Comparison of ENCODE assay signal across 8 mouse cellular contexts in the genomic region with DNA sequence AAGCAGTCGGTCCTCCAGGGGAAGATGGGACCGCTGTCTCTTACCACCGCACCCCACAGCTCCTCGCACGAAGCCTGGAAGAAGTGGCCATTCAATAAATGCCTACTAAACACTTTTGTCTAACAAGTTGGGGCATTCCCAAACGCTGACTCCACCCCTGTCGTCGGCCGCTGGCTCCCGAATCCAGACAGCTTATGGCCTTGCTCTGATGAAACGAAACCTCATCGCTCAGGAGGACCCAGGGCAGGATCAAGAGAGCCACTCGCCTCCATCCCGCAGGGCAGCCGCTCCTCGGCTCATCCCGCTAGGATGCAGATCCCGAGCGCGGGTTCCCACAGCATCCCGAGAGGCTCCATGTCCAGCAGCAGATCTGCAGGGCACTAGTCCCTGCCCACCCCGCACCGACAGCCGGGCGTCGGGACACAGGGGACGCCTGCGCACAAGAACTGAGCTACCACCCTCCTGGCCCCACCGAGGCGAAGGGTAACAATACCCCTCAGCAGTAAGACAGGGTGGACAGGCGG. TPM values are rescaled to one million over a fixed set of nuclear protein-coding genes. Genes with fewer than 3 reads are reported as not detected.
DNase-seq lines count a peak whose midpoint lies in the region; ATAC-seq and TF ChIP-seq lines count a peak whose summit lies in the region.

No protein-coding gene starts in this region.

- H3K27ac ChIP-seq in kidney, embryonic 14.5 days (ENCODE audit: low read depth, low read length) = peak overlapping the region; percentile 90
- peak overlapping the region; percentile 96 for H3K27ac ChIP-seq in hindbrain, embryonic 10.5 days
- peak overlapping the region; percentile 88 for H3K27ac ChIP-seq in liver, embryonic 14.5 days
- peak overlapping the region; percentile 93 for H3K27ac ChIP-seq in neural tube, embryonic 14.5 days (ENCODE audit: low read depth, low read length)

- peak overlapping the region; percentile 69 for H3K4me3 ChIP-seq in kidney, embryonic 14.5 days (ENCODE audit: low read length)
- H3K4me3 ChIP-seq in hindbrain, embryonic 10.5 days = peak overlapping the region; percentile 82
- H3K4me3 ChIP-seq in liver, embryonic 14.5 days (ENCODE audit: insufficient read depth in 1 of 2, low read depth in 2 of 2, low read length in 2 of 2) = peak overlapping the region; percentile 81 to 83
- H3K4me3 ChIP-seq in neural tube, embryonic 14.5 days (ENCODE audit: low read depth, low read length) = peak overlapping the region; percentile 80

- ATAC-seq in kidney, embryonic 14.5 days (ENCODE audit: low FRiP score, low TSS enrichment) = peak; percentile 86
- ATAC-seq in liver, embryonic 14.5 days (ENCODE audit: insufficient read depth) = peak; percentile 1; the same call in 1 of the 2 replicates
- peak; percentile 79 for ATAC-seq in neural tube, embryonic 14.5 days (ENCODE audit: low read depth)

- TF ChIP-seq CTCF in liver, embryonic 14.5 days (IDR thresholded peaks at IDR 0.05; ENCODE audit: low read depth) = no peak

- H3K4me1 ChIP-seq in kidney, embryonic 14.5 days (ENCODE audit: control insufficient read depth, insufficient read depth, low read length) = peaks cover 21% of the 10 kb centered on the region
- H3K4me1 ChIP-seq in hindbrain, embryonic 10.5 days (replicated peaks) = peaks cover 26% of the 10 kb centered on the region
- H3K4me1 ChIP-seq in liver, embryonic 14.5 days (replicated peaks; ENCODE audit: control insufficient read depth in 2 of 2, insufficient read depth in 2 of 2, low read length in 1 of 2) = peaks cover 18 to 19% of the 10 kb centered on the region in 2 experiments
- peaks cover 21% of the 10 kb centered on the region for H3K4me1 ChIP-seq in neural tube, embryonic 14.5 days (ENCODE audit: control insufficient read depth, insufficient read depth, low read length)

- no peak for DNase-seq in kidney, adult 11 months
- DNase-seq in adrenal gland, adult (ENCODE audit: inconsistent age in 2 of 2, low spot score in 1 of 2) = peak; percentile 83 to 95
- DNase-seq in fat pad, adult 2 months (ENCODE audit: extremely low read depth, low read depth, low spot score) = peak; percentile 18
- no peak for DNase-seq in hindbrain, embryonic 10.5 days (ENCODE audit: low spot score)
- DNase-seq in liver, embryonic 14.5 days (ENCODE audit: low read depth in 3 of 3, low spot score in 3 of 3) = peak in 2 of 3 experiments; percentile 59 to 74
- DNase-seq in left cerebral cortex, postnatal 36 days (ENCODE audit: low spot score in 2 of 2) = no peak

- peak overlapping the region; percentile 76 for H3K9ac ChIP-seq in kidney, embryonic 14.5 days (ENCODE audit: low read depth, low read length)
- peak overlapping the region; percentile 84 for H3K9ac ChIP-seq in liver, embryonic 14.5 days (replicated peaks)
- peak overlapping the region; percentile 84 for H3K9ac ChIP-seq in neural tube, embryonic 14.5 days (replicated peaks; ENCODE audit: low read depth, low read length)

- no peak for TF ChIP-seq EP300 in liver, embryonic 14.5 days (IDR thresholded peaks at IDR 0.05; ENCODE audit: low read depth)

- no peaks in the 10 kb centered on the region for H3K36me3 ChIP-seq in kidney, embryonic 14.5 days (ENCODE audit: control insufficient read depth, insufficient read depth, low read length)
- H3K36me3 ChIP-seq in hindbrain, embryonic 10.5 days = peaks cover 3% of the 10 kb centered on the region; the same call in 1 of the 2 replicates
- H3K36me3 ChIP-seq in liver, embryonic 14.5 days (replicated peaks; ENCODE audit: control insufficient read depth, insufficient read depth, low read depth) = no peaks in the 10 kb centered on the region
- H3K36me3 ChIP-seq in neural tube, embryonic 14.5 days (ENCODE audit: control insufficient read depth, insufficient read depth, low read length) = no peaks in the 10 kb centered on the region

- under 1% methylated on average over 31 of the region's 31 CpGs for WGBS in kidney, embryonic 14.5 days
- under 1% methylated on average over 31 of the region's 31 CpGs for WGBS in hindbrain, embryonic 10.5 days
- under 1% methylated on average over 31 of the region's 31 CpGs for WGBS in liver, embryonic 14.5 days (ENCODE audit: insufficient replicate concordance)
- WGBS in neural tube, embryonic 14.5 days = 0% methylated on average over 31 of the region's 31 CpGs

- H3K4me2 ChIP-seq in kidney, embryonic 14.5 days (replicated peaks; ENCODE audit: low read depth, low read length) = peak overlapping the region; percentile 77
- peak overlapping the region; percentile 97 for H3K4me2 ChIP-seq in liver, embryonic 14.5 days (ENCODE audit: low read depth)
- peak overlapping the region; percentile 83 for H3K4me2 ChIP-seq in neural tube, embryonic 14.5 days (ENCODE audit: low read depth, low read length)

- no peaks in the 10 kb centered on the region for H3K9me3 ChIP-seq in kidney, embryonic 14.5 days (ENCODE audit: control insufficient read depth, low read length)
- no peaks in the 10 kb centered on the region for H3K9me3 ChIP-seq in hindbrain, embryonic 10.5 days
- no peaks in the 10 kb centered on the region for H3K9me3 ChIP-seq in liver, embryonic 14.5 days (ENCODE audit: control insufficient read depth, low read length)
- no peaks in the 10 kb centered on the region for H3K9me3 ChIP-seq in neural tube, embryonic 14.5 days (ENCODE audit: control insufficient read depth, low read length)

- intact Hi-C loops in left cerebral cortex, postnatal 36 days (cut with DNase I) = loop anchor here (2.0 to 10.0 kb wide), 2 partner anchors 39 to 393 kb away; a partner anchor contains a TSS

- no peaks in the 10 kb centered on the region for H3K27me3 ChIP-seq in kidney, embryonic 14.5 days (ENCODE audit: control insufficient read depth, insufficient read depth, low read length)
- no peaks in the 10 kb centered on the region for H3K27me3 ChIP-seq in hindbrain, embryonic 10.5 days (ENCODE audit: insufficient read depth, poor library complexity, severe bottlenecking)
- no peaks in the 10 kb centered on the region for H3K27me3 ChIP-seq in liver, embryonic 14.5 days (ENCODE audit: control insufficient read depth, insufficient read depth, low read length)
- no peaks in the 10 kb centered on the region for H3K27me3 ChIP-seq in neural tube, embryonic 14.5 days (ENCODE audit: control insufficient read depth, insufficient read depth, low read length)

RNA-seq across cellular contexts. Expression of a gene that starts 0.6 kb away (rescaled TPM):
- polyA plus RNA-seq in kidney, embryonic 14.5 days (2014; fragmentation: Nextera tagmentation; extraction: Ambion mirVana) = 14.7 and 27.2 TPM in 2 replicates
- polyA plus RNA-seq in hindbrain, embryonic 10.5 days (2016; fragmentation: Nextera tagmentation; extraction: Ambion mirVana) = 34.4 and 35.8 TPM in 2 replicates
- 3.3 and 3.5 TPM in 2 replicates for polyA plus RNA-seq in liver, embryonic 14.5 days (2012; rRNA removed)
- 4.5 and 6.2 TPM in 2 replicates for polyA plus RNA-seq in liver, embryonic 14.5 days (2014; fragmentation: Nextera tagmentation; extraction: Ambion mirVana)
- 43.5 and 47.3 TPM in 2 replicates for polyA plus RNA-seq in neural tube, embryonic 14.5 days (2014; fragmentation: Nextera tagmentation; extraction: Ambion mirVana)
- 1 to 10 TPM; 8.0 to 8.8 TPM for total RNA-seq in left cerebral cortex, postnatal 36 days (2021)

RNA-seq across cellular contexts. Expression of a gene that starts 6.7 kb away (rescaled TPM):
- polyA plus RNA-seq in kidney, embryonic 14.5 days (2014; fragmentation: Nextera tagmentation; extraction: Ambion mirVana) = 52.4 and 56.2 TPM in 2 replicates
- polyA plus RNA-seq in hindbrain, embryonic 10.5 days (2016; fragmentation: Nextera tagmentation; extraction: Ambion mirVana) = 55.6 and 57.8 TPM in 2 replicates
- 4.2 and 7.8 TPM in 2 replicates for polyA plus RNA-seq in liver, embryonic 14.5 days (2012; rRNA removed)
- polyA plus RNA-seq in liver, embryonic 14.5 days (2014; fragmentation: Nextera tagmentation; extraction: Ambion mirVana) = 15.5 and 18.9 TPM in 2 replicates
- polyA plus RNA-seq in neural tube, embryonic 14.5 days (2014; fragmentation: Nextera tagmentation; extraction: Ambion mirVana) = 36.3 and 42.8 TPM in 2 replicates
- 10 to 100 TPM; 10.9 to 13.5 TPM for total RNA-seq in left cerebral cortex, postnatal 36 days (2021)

RNA-seq across cellular contexts. Expression of a gene that starts 30.4 kb away (rescaled TPM):
- 60.2 and 65.4 TPM in 2 replicates for polyA plus RNA-seq in kidney, embryonic 14.5 days (2014; fragmentation: Nextera tagmentation; extraction: Ambion mirVana)
- polyA plus RNA-seq in hindbrain, embryonic 10.5 days (2016; fragmentation: Nextera tagmentation; extraction: Ambion mirVana) = 65.4 and 66.5 TPM in 2 replicates
- 47.5 and 50.1 TPM in 2 replicates for polyA plus RNA-seq in liver, embryonic 14.5 days (2012; rRNA removed)
- polyA plus RNA-seq in liver, embryonic 14.5 days (2014; fragmentation: Nextera tagmentation; extraction: Ambion mirVana) = 75.7 and 75.9 TPM in 2 replicates
- polyA plus RNA-seq in neural tube, embryonic 14.5 days (2014; fragmentation: Nextera tagmentation; extraction: Ambion mirVana) = 29.7 and 30.5 TPM in 2 replicates
- 10 to 100 TPM; 23.5 to 31.0 TPM for total RNA-seq in left cerebral cortex, postnatal 36 days (2021)

Comparison
In these comparisons a context has a peak if more than half of its experiments do, and no peak if none do; other contexts are left out.
1. ATAC-seq: peak in every context shown above with its lines; median percentile 86 in kidney, embryonic 14.5 days; 79 in neural tube, embryonic 14.5 days; 1 in liver, embryonic 14.5 days.
2. DNase-seq: peak in adrenal gland, adult (2 of 2), fat pad, adult 2 months (single experiment) and liver, embryonic 14.5 days (2 of 3); none in kidney, adult 11 months (single experiment), hindbrain, embryonic 10.5 days (single experiment) and left cerebral cortex, postnatal 36 days (0 of 2).
3. Peak in every context shown above with its lines, with median percentiles within 50 percentile points of each other: H3K27ac ChIP-seq, H3K4me2 ChIP-seq, H3K4me3 ChIP-seq and H3K9ac ChIP-seq.